Mouse (Mus musculus): ENCODE results near the gene Zfyve9. TPM values are rescaled to one million over a fixed set of nuclear protein-coding genes. Genes with fewer than 3 reads are reported as not detected.
"Not testable (repeated sequence)": the region's sequence is repeated elsewhere in the genome, so short reads cannot be mapped to it uniquely, and the experiment has no call there.

Zfyve9 gene
- polyA plus RNA-seq, 1 experiment, result 0.92 TPM

DNA sequence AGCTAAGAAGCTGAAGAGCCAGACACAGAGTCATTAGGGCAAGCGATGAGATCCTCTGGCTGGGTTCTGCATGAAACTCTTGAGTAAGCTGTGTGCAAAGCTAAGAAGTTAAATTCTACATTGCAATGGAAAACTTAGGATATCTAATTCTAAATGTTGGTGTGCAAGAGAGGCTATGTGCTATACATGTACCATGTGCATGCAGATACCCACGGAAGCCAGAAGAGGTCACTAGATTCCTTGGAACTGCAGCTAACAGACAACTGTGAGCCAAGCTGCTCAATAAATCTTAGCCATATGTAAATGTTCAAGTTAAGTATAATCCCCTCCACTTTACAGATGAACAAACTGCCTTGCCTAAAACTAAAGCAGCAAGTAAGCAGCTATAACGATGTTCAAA, 83.7 kb downstream of the Zfyve9 start:
- H3K4me1 ChIP-seq (ENCODE audit: control insufficient read depth, insufficient read depth, low read length), result no peaks in the 10 kb centered on the region
- 70% methylated on average over 3 of the region's 3 CpGs for WGBS
- TF ChIP-seq CTCF (IDR thresholded peaks at IDR 0.05; ENCODE audit: control insufficient read depth, insufficient read depth, low read length), result no peak
- TF ChIP-seq POLR2A (IDR thresholded peaks at IDR 0.05; ENCODE audit: borderline replicate concordance, control insufficient read depth, low read depth, low read length), result no peak

DNA sequence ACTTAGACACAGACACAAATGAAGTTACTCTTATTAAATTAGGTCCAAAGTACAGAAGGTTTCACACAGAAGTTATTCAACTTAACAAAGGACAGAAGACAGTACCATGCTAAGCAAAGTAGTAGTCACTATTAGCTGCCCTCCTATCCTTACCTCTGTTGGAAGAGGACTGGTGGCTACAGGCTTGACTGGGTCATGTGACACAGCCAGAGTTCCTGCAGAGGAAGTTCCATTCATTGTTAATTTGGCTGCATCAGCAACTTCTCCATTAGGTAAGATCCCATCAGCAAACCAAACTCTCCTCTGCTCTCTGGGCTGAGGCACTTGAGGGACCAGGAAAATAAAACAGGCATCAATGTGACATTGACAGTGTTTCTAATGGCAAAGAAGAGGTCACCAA, 89.1 kb downstream of the Zfyve9 start:
- Histone ChIP-seq H3K27ac (ENCODE audit: control insufficient read depth, insufficient read depth, low read depth, low read length, poor library complexity) (no peak overlapping the region), H3K4me1 (ENCODE audit: control insufficient read depth, insufficient read depth, low read length) (no peaks in the 10 kb centered on the region), H3K4me3 (replicated peaks; ENCODE audit: control insufficient read depth, low read depth, low read length) (no peak overlapping the region)
- no peak for TF ChIP-seq POLR2A (IDR thresholded peaks at IDR 0.05; ENCODE audit: borderline replicate concordance, control insufficient read depth, low read depth, low read length)
- no peak for TF ChIP-seq CTCF (IDR thresholded peaks at IDR 0.05; ENCODE audit: control insufficient read depth, insufficient read depth, low read length)

More for the DNA sequence above, 83.7 kb downstream of the Zfyve9 start:
- no peak overlapping the region for H3K4me3 ChIP-seq (replicated peaks; ENCODE audit: control insufficient read depth, low read depth, low read length)
- no peak overlapping the region for H3K27ac ChIP-seq (ENCODE audit: control insufficient read depth, insufficient read depth, low read depth, low read length, poor library complexity)

GRCm38 (mm10) chr4:108690479-108690878, 90.1 kb downstream of the Zfyve9 start:
- 79% methylated on average over 3 of the region's 3 CpGs for WGBS
- TF ChIP-seq POLR2A (IDR thresholded peaks at IDR 0.05; ENCODE audit: borderline replicate concordance, control insufficient read depth, low read depth, low read length) (no peak), CTCF (IDR thresholded peaks at IDR 0.05; ENCODE audit: control insufficient read depth, insufficient read depth, low read length) (no peak)

DNA sequence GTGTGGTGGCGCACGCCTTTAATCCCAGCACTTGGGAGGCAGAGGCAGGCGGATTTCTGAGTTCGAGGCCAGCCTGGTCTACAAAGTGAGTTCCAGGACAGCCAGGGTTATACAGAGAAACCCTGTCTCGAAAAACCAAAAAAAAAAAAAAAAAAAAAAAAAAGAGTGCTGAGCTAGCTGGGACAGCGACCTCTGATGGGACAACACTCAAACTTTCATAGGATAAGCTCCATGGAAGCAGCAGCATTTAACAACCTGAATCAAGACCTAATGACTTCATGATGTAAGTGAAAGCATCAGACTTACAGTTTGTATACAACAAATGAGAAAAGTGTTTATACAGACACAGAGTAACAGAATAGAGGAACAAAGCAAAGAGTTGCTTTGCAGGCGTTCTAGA, 93.5 kb downstream of the Zfyve9 start:
- not testable (repeated sequence) for H3K4me3 ChIP-seq (replicated peaks; ENCODE audit: control insufficient read depth, low read depth, low read length); H3K4me1 ChIP-seq (ENCODE audit: control insufficient read depth, insufficient read depth, low read length); H3K27ac ChIP-seq (ENCODE audit: control insufficient read depth, insufficient read depth, low read depth, low read length, poor library complexity)
- 80% methylated on average over 6 of the region's 7 CpGs for WGBS

More at GRCm38 (mm10) chr4:108690479-108690878, 90.1 kb downstream of the Zfyve9 start:
- no peak overlapping the region for H3K27ac ChIP-seq (ENCODE audit: control insufficient read depth, insufficient read depth, low read depth, low read length, poor library complexity)
- H3K4me1 ChIP-seq (ENCODE audit: control insufficient read depth, insufficient read depth, low read length), result no peaks in the 10 kb centered on the region
- H3K4me3 ChIP-seq (replicated peaks; ENCODE audit: control insufficient read depth, low read depth, low read length), result no peak overlapping the region

DNA sequence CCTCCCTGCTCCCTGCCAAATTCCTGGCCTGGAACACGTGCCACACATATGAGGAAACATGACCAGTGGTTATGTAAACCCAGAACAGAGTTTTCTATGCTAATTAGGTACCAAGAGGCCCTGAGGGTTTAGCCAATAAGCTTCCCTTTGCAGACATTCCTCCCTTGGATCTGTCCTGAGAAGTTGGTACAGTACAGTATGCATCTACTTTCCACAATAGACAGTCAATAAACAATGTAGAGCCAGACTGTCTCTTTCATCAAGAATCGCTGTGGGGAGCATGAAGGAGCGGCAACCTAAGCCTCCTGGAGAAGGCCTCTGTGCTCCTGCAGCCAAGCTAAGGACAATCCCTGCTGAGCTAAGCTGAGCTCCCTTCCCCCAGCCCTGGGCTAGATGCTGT, 94.4 kb downstream of the Zfyve9 start:
- no peak for TF ChIP-seq POLR2A (IDR thresholded peaks at IDR 0.05; ENCODE audit: borderline replicate concordance, control insufficient read depth, low read depth, low read length)
- TF ChIP-seq CTCF (IDR thresholded peaks at IDR 0.05; ENCODE audit: control insufficient read depth, insufficient read depth, low read length), result no peak
- 74% methylated on average over 3 of the region's 3 CpGs for WGBS
- no peak overlapping the region for H3K27ac ChIP-seq (ENCODE audit: control insufficient read depth, insufficient read depth, low read depth, low read length, poor library complexity)

GRCm38 (mm10) chr4:108664407-108664806, 116.2 kb downstream of the Zfyve9 start:
- no peak overlapping the region for H3K27ac ChIP-seq (ENCODE audit: control insufficient read depth, insufficient read depth, low read depth, low read length, poor library complexity)
- no peak for TF ChIP-seq CTCF (IDR thresholded peaks at IDR 0.05; ENCODE audit: control insufficient read depth, insufficient read depth, low read length)
- TF ChIP-seq POLR2A (IDR thresholded peaks at IDR 0.05; ENCODE audit: borderline replicate concordance, control insufficient read depth, low read depth, low read length), result no peak
- H3K4me1 ChIP-seq (ENCODE audit: control insufficient read depth, insufficient read depth, low read length), result no peaks in the 10 kb centered on the region
- H3K4me3 ChIP-seq (replicated peaks; ENCODE audit: control insufficient read depth, low read depth, low read length), result no peak overlapping the region
- 47% methylated on average over 2 of the region's 2 CpGs for WGBS

More for the DNA sequence above, 94.4 kb downstream of the Zfyve9 start:
- Histone ChIP-seq H3K4me3 (replicated peaks; ENCODE audit: control insufficient read depth, low read depth, low read length) (no peak overlapping the region), H3K4me1 (ENCODE audit: control insufficient read depth, insufficient read depth, low read length) (no peaks in the 10 kb centered on the region)

- Histone ChIP-seq H3K4me1 (ENCODE audit: control insufficient read depth, insufficient read depth, low read length) (no peaks in the 10 kb centered on the region), H3K4me3 (replicated peaks; ENCODE audit: control insufficient read depth, low read depth, low read length) (no peak overlapping the region), H3K27ac (ENCODE audit: control insufficient read depth, insufficient read depth, low read depth, low read length, poor library complexity) (no peak overlapping the region)
- WGBS, result 32% methylated on average over 5 of the region's 5 CpGs
- TF ChIP-seq POLR2A (IDR thresholded peaks at IDR 0.05; ENCODE audit: borderline replicate concordance, control insufficient read depth, low read depth, low read length) (no peak), CTCF (IDR thresholded peaks at IDR 0.05; ENCODE audit: control insufficient read depth, insufficient read depth, low read length) (no peak)
These were observed 141.8 kb downstream of the Zfyve9 start for GRCm38 (mm10) chr4:108638752-108639151.

DNA sequence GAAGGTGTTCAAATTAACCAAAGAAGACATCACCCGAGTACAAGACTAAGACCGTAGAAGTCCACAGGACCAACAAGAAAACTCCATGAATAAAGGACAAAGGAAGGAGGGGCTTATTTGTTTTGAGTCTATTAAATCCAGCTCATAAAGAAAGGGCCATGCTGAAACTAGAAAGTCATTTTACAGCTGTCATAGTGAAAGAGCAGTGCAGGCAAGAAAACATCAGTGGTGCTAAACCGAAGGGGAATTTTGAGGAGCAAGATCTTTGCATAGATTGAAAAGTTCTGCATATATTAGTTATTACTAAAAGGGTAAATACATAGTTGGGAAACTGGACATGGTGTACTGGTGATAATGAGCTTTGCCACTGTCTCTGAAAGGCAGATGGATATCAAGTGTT, 142.9 kb downstream of the Zfyve9 start:
- TF ChIP-seq CTCF (IDR thresholded peaks at IDR 0.05; ENCODE audit: control insufficient read depth, insufficient read depth, low read length), result no peak
- no peak for TF ChIP-seq POLR2A (IDR thresholded peaks at IDR 0.05; ENCODE audit: borderline replicate concordance, control insufficient read depth, low read depth, low read length)
- H3K27ac ChIP-seq (ENCODE audit: control insufficient read depth, insufficient read depth, low read depth, low read length, poor library complexity), result no peak overlapping the region
- WGBS, result 83% methylated on average over 3 of the region's 3 CpGs
- no peaks in the 10 kb centered on the region for H3K4me1 ChIP-seq (ENCODE audit: control insufficient read depth, insufficient read depth, low read length)
- H3K4me3 ChIP-seq (replicated peaks; ENCODE audit: control insufficient read depth, low read depth, low read length), result no peak overlapping the region

DNA sequence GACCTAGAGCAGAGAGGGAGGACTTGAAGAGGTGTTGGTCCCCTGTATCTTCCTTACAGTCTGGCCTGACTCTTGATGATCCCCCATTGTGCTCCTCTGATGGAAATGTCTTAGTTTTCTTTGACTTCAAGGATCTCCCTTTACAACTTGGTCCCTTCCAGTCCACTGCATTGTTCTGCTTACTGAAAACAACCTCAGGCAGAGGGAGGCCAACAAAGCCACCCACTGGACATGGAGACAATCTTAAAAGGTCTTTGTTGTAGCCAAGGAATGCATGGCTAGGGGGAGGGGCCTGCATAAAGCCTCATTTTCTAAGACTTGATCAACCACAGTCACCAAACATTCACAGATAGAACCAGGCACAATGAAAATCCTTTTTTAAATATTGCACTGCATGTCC, 145.5 kb downstream of the Zfyve9 start:
- H3K4me1 ChIP-seq (ENCODE audit: control insufficient read depth, insufficient read depth, low read length), result no peaks in the 10 kb centered on the region
- no peak overlapping the region for H3K27ac ChIP-seq (ENCODE audit: control insufficient read depth, insufficient read depth, low read depth, low read length, poor library complexity)
- no peak overlapping the region for H3K4me3 ChIP-seq (replicated peaks; ENCODE audit: control insufficient read depth, low read depth, low read length)
- TF ChIP-seq POLR2A (IDR thresholded peaks at IDR 0.05; ENCODE audit: borderline replicate concordance, control insufficient read depth, low read depth, low read length), result no peak
- TF ChIP-seq CTCF (IDR thresholded peaks at IDR 0.05; ENCODE audit: control insufficient read depth, insufficient read depth, low read length), result no peak
